Mouse (Mus musculus) midbrain, postnatal 0 days (tissue): ENCODE data around the gene Tagln2. TPM values are rescaled to one million over a fixed set of nuclear protein-coding genes. Genes with fewer than 3 reads are reported as not detected.
A peak's percentile ranks its signal among the peaks of the same experiment; 100 is the strongest.

Experiments used
- ATAC-seq: fragments of 200-750 bp; cut with Nextera tagmentation; 2 replicates; pipeline ENCODE4 v1.8.0; 2017; ENCODE audit warnings: moderate number of reproducible peaks, mild to moderate bottlenecking, moderate TSS enrichment, moderate library complexity; ENCODE audit not compliant: low FRiP score
- DNase-seq: peaks from one replicate; pipeline ENCODE4 v3.0.0-alpha.2; 2015; ENCODE audit warnings: low spot score
- H3K27ac ChIP-seq: fragments of 300-500 bp; sonication (generic); 2 replicates; pipeline ENCODE4 v1.5.1; 2014; ENCODE audit warnings: low read depth, mild to moderate bottlenecking, low read length, mixed read lengths
- H3K27me3 ChIP-seq: fragments of 300-500 bp; sonication (generic); 2 replicates; pipeline ENCODE4 v1.6.1; 2014; ENCODE audit warnings: low read length, control low read depth, mixed read lengths; ENCODE audit not compliant: insufficient read depth
- H3K36me3 ChIP-seq: fragments of 300-500 bp; sonication (generic); 2 replicates; pipeline ENCODE4 v1.6.1; 2014; ENCODE audit warnings: low read length, control low read depth, mixed read lengths; ENCODE audit not compliant: insufficient read depth
- H3K4me1 ChIP-seq: fragments of 300-500 bp; sonication (generic); 2 replicates; pipeline ENCODE4 v1.6.1; 2014; ENCODE audit warnings: mild to moderate bottlenecking, control low read depth, antibody characterized with exemption, low read length, mixed read lengths; ENCODE audit not compliant: insufficient read depth
- H3K4me2 ChIP-seq: fragments of 300-500 bp; sonication (generic); 2 replicates; pipeline ENCODE4 v1.6.1; 2014; ENCODE audit warnings: low read depth, mild to moderate bottlenecking, low read length, mixed read lengths; ENCODE audit not compliant: poor library complexity, severe bottlenecking
- H3K4me3 ChIP-seq: fragments of 300-500 bp; sonication (generic); 2 replicates; pipeline ENCODE4 v1.5.1; 2014; ENCODE audit warnings: low read depth, mild to moderate bottlenecking, low read length, moderate library complexity
- H3K9ac ChIP-seq: fragments of 300-500 bp; sonication (generic); replicated peaks from 2 replicates; pipeline ENCODE4 v1.6.1; 2014; ENCODE audit warnings: mild to moderate bottlenecking, low read length, moderate library complexity, mixed read lengths; ENCODE audit not compliant: poor library complexity, severe bottlenecking
- H3K9me3 ChIP-seq: fragments of 300-500 bp; sonication (generic); 2 replicates; pipeline ENCODE4 v1.6.1; 2016; ENCODE audit warnings: low read length, control low read depth
- CTCF ChIP-seq: IDR thresholded peaks from 2 replicates; pipeline ENCODE4 v1.5.1; 2016; ENCODE audit warnings: antibody characterized with exemption, mild to moderate bottlenecking
- WGBS: fragments of 180-500 bp; shearing (Covaris S2); extraction: QIAGEN DNeasy Blood & Tissue Kit; methylation state at CpG from one replicate; pipeline ENCODE4 v1.1.7; 2014; 5-methylcytosine and 5-hydroxymethylcytosine counted together
- polyA plus RNA-seq: library from polyadenylated mRNA; unstranded; fragments of >200 nt; fragmentation: Nextera tagmentation; extraction: Ambion mirVana; gene quantifications from 2 replicates; pipeline ENCODE4 v1.2.1, GENCODE M21; 2015
- total RNA-seq: library from RNA; depleted of rRNA; stranded (reverse); fragments of >200 nt; gene quantifications from 2 replicates; pipeline ENCODE4 v1.2.3, GENCODE M21; 2014

The Tagln2 gene
- total and polyA plus RNA-seq, 2 experiments from 2014 or later = 36.7 to 41.6 TPM

- no peak for TF ChIP-seq CTCF
- no peaks in the 10 kb centered on the region; the same call in 1 of the 2 replicates for H3K9me3 ChIP-seq
- WGBS = 63% methylated on average over 1 of the region's 1 CpGs
- H3K27ac ChIP-seq = no peak overlapping the region
- no peaks in the 10 kb centered on the region for H3K36me3 ChIP-seq
- no peak overlapping the region for H3K4me2 ChIP-seq
- no peak overlapping the region for H3K9ac ChIP-seq
- no peaks in the 10 kb centered on the region for H3K27me3 ChIP-seq
- no peak overlapping the region for H3K4me3 ChIP-seq
- DNase-seq = no peak
- no peaks in the 10 kb centered on the region; the same call in 1 of the 2 replicates for H3K4me1 ChIP-seq
- ATAC-seq = no peak
Observed at GRCm38 (mm10) chr1:172515396-172515795, 15.5 kb downstream of the Tagln2 start.

- H3K27ac ChIP-seq = no peak overlapping the region
- H3K4me2 ChIP-seq = no peak overlapping the region
- TF ChIP-seq CTCF = peak; percentile 64
- no peaks in the 10 kb centered on the region for H3K36me3 ChIP-seq
- DNase-seq (no peak), ATAC-seq (no peak)
- no peak overlapping the region for H3K9ac ChIP-seq
- no peak overlapping the region for H3K4me3 ChIP-seq
- WGBS = 76% methylated on average over 4 of the region's 4 CpGs
- H3K27me3 ChIP-seq = no peaks in the 10 kb centered on the region
- H3K4me1 ChIP-seq = no peaks in the 10 kb centered on the region; the same call in 1 of the 2 replicates
- H3K9me3 ChIP-seq = no peaks in the 10 kb centered on the region; the same call in 1 of the 2 replicates
Observed at GRCm38 (mm10) chr1:172518013-172518412, 18.2 kb downstream of the Tagln2 start.

GRCm38 (mm10) chr1:172519644-172520043, 19.8 kb downstream of the Tagln2 start:
- no peak overlapping the region for H3K27ac ChIP-seq
- no peaks in the 10 kb centered on the region; the same call in 1 of the 2 replicates for H3K9me3 ChIP-seq
- TF ChIP-seq CTCF = no peak
- no peak overlapping the region for H3K4me3 ChIP-seq
- DNase-seq (no peak), ATAC-seq (no peak)
- H3K4me2 ChIP-seq = no peak overlapping the region
- no peaks in the 10 kb centered on the region for H3K36me3 ChIP-seq
- no peaks in the 10 kb centered on the region; the same call in 1 of the 2 replicates for H3K4me1 ChIP-seq
- H3K9ac ChIP-seq = no peak overlapping the region
- 68% methylated on average over 6 of the region's 6 CpGs for WGBS
- H3K27me3 ChIP-seq = no peaks in the 10 kb centered on the region

- Histone ChIP-seq H3K9me3 (no peaks in the 10 kb centered on the region; the same call in 1 of the 2 replicates), H3K4me2 (peak within 1 kb of the TSS; percentile 62), H3K9ac (no peak within 1 kb of the TSS), H3K27me3 (no peaks in the 10 kb centered on the region), H3K36me3 (no peaks in the 10 kb centered on the region), H3K4me3 (peak within 1 kb of the TSS; percentile 30), H3K4me1 (no peaks in the 10 kb centered on the region; the same call in 1 of the 2 replicates), H3K27ac (0 out of 2 replicates have a peak within 1 kb of the TSS, but pooled peaks have one; percentile 48)
- ATAC-seq (peak; percentile 84), DNase-seq (peak; percentile 92)
- 2% methylated on average over 28 of the region's 28 CpGs for WGBS
- TF ChIP-seq CTCF = no peak
Observed at GRCm38 (mm10) chr1:172520576-172521440, 21.0 kb downstream of the Tagln2 start, which contains the start of gene Cfap45. Cfap45 (plus strand) TSS chr1:172520801.

- ATAC-seq (no peak), DNase-seq (no peak)
- no peak for TF ChIP-seq CTCF
- no peak overlapping the region for H3K9ac ChIP-seq
- no peaks in the 10 kb centered on the region for H3K36me3 ChIP-seq
- no peak overlapping the region for H3K27ac ChIP-seq
- H3K27me3 ChIP-seq = no peaks in the 10 kb centered on the region
- H3K4me1 ChIP-seq = no peaks in the 10 kb centered on the region; the same call in 1 of the 2 replicates
- H3K4me3 ChIP-seq = no peak overlapping the region
- WGBS = 68% methylated on average over 7 of the region's 7 CpGs
- H3K4me2 ChIP-seq = no peak overlapping the region
- no peaks in the 10 kb centered on the region; the same call in 1 of the 2 replicates for H3K9me3 ChIP-seq
Observed at GRCm38 (mm10) chr1:172522524-172522923, 22.7 kb downstream of the Tagln2 start.

GRCm38 (mm10) chr1:172523699-172524101, 23.9 kb downstream of the Tagln2 start:
- 63% methylated on average over 12 of the region's 12 CpGs for WGBS
- DNase-seq = no peak
- no peak overlapping the region for H3K4me3 ChIP-seq
- H3K27me3 ChIP-seq = no peaks in the 10 kb centered on the region
- H3K27ac ChIP-seq = no peak overlapping the region
- H3K4me1 ChIP-seq = no peaks in the 10 kb centered on the region; the same call in 1 of the 2 replicates
- no peak for TF ChIP-seq CTCF
- ATAC-seq = no peak
- H3K9me3 ChIP-seq = no peaks in the 10 kb centered on the region
- H3K36me3 ChIP-seq = no peaks in the 10 kb centered on the region
- no peak overlapping the region for H3K4me2 ChIP-seq
- no peak overlapping the region for H3K9ac ChIP-seq
